Mouse (Mus musculus) CH12.LX (cell line): Measurements from ENCODE around the gene Fam102b.

Experiments
- MAX ChIP-seq: IDR thresholded peaks from 2 replicates; pipeline ENCODE4 v1.6.1; 2011; ENCODE audit warnings: low read length, improper control_type of control experiment
- POLR2A ChIP-seq: IDR thresholded peaks from 2 replicates; pipeline ENCODE4 v1.6.1; 2011; ENCODE audit warnings: low read depth, mild to moderate bottlenecking, improper control_type of control experiment, low read length
- RCOR1 ChIP-seq: conservative IDR thresholded peaks from 2 replicates; pipeline ENCODE4 v1.6.1; 2012; ENCODE audit warnings: low read depth, mild to moderate bottlenecking, inconsistent platforms, low read length, improper control_type of control experiment

DNA sequence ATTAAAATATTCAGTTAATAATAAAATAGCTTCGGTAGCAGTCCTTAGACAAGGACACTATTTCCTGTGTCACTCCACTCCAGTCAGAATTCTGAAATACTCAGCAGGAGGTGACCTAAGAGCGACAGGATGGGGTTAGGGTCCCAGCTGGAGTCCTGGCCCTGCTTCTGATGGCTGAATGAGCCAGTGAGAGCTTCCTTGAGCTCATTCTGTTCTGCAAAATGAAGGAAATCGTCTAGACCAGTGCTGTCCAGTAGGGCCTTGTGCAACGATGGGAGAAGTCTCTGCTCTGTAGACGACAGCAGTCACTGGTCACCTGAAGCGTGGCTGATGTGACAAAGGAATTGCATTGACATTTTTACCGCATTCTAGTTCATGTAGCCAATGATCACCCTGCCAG lies 16.0 kb upstream of the Fam102b start:
- TF ChIP-seq RCOR1 (no peak), POLR2A (no peak), MAX (no peak)
